Mouse (Mus musculus) left cerebral cortex, adult 18-20 months (tissue): ENCODE data around the gene Phactr2. TPM values are rescaled to one million over a fixed set of nuclear protein-coding genes. Genes with fewer than 3 reads are reported as not detected.
A peak's percentile ranks its signal among the peaks of the same experiment; 100 is the strongest.

ENCODE experiments used
- DNase-seq, 2 experiments: peaks; one replicate each; pipeline ENCODE4 v3.0.0; 2021 to 2022; ENCODE audit warnings: low spot score in 2 of 2, mixed read lengths in 1 of 2
- total RNA-seq, 2 experiments: library from RNA; stranded (reverse); gene quantifications; 2 replicates each; pipeline ENCODE4 v1.2.3; 2021

Gene Phactr2
- total RNA-seq, 2 experiments from 2014 or later: 24.8 to 28.4 TPM

- DNase-seq: no peak
Observed at GRCm38 (mm10) chr10:13451640-13452039, 22.6 kb downstream of the Phactr2 start.

DNA sequence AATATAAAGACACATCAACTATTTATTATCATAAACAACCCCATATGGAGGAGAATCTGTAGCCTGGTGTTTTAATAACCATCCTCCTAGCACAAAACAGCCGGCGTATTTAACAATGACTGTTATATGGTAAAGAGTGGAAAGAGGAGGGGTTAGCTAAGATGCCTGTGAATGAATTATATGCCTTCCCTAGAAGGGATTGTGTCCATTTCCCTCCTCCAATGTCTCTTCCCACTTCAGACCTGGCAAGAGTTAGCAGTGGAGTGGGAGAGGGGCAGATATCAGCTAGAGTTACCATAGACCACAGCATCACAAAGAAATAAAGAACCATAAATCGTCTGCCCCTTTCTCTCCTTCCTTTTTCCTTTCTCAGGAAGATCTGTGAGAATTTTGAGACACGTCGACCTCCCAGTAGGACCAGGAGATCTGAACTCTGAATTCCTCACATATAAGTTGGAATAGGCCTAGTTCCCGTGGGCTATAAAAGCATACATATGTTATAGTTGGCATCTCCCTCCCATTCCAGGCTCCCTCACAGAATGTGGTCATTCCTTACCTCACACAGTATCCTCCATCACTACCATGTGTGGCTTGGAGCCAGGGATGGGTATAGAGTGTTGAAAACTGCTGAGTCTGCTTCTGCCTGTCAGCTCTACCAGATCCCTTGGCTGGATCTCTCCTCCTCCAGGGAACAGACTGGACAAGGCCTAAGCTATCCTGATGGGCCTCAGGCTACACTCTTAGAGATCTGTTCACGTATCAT lies 25.7 kb downstream of the Phactr2 start:
- DNase-seq: no peak

DNA sequence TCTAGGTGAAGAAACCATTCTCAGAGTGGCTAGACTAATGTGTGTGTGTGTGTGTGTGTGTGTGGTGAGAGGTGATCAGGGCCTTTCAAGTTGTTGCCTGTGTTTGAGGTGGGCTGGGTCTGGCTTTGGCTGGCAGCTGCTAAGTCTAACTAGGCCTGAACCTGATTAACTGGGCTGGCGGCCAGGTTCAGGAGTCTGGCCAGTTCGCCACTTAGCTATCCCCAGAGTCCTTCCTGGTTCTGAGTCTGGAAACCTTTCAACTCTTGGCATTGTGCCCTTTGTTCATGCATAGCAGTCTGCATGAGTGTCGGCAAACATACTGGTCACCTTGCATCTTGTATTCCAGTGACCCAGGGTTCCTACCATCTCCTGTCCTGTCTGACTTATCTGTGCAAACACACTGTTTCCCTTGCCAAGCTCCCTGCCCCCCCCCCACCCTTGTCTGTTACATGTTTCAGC lies 27.4 kb downstream of the Phactr2 start:
- no peak for DNase-seq

- no peak for DNase-seq
Observed at GRCm38 (mm10) chr10:13444257-13444656, 30.0 kb downstream of the Phactr2 start.

- no peak for DNase-seq
Observed at GRCm38 (mm10) chr10:13443647-13444046, 30.6 kb downstream of the Phactr2 start.

DNA sequence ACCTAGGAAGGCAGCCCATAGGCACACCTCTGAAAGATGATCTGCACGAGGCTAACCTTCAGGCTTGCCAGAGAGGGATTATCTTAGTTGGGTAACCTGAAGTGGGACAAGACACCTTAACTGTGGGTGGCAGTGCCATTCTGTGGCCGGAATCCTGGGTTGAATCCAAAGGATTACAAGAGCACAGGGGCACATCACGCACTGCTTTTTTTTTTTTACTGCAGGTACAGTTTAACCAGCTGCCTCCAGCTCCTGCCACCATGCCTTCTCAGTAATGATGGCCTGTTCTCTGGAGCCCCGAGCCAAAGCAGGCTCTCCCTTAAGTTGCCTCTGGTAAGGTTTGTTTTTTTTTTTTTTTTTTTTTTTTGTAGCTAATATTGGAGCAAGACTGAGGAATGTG lies 33.9 kb downstream of the Phactr2 start:
- DNase-seq: no peak

- no peak for DNase-seq
Observed at GRCm38 (mm10) chr10:13438118-13438821, 35.9 kb downstream of the Phactr2 start.

DNA sequence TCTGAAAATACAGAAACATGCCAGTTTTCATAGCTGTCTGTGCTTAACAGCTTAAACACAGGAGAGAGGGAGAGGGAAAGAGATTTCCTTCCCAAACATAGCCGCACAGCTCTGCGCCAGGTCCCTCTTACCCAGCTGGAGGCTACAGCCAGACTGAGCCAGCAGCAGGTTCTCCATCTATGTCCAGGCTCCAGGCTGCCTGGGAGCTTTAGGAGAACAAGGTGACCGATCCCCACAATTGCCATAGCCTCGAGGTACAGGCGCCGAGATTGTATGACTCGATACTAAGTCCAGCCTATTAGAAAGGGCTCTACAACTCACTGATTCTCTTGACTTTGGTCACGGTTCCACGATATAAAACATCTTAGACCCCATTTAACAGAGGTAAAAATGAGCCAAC lies 37.2 kb downstream of the Phactr2 start:
- DNase-seq: no peak

- DNase-seq: no peak
Observed at GRCm38 (mm10) chr10:13433016-13433415, 41.2 kb downstream of the Phactr2 start.

DNA sequence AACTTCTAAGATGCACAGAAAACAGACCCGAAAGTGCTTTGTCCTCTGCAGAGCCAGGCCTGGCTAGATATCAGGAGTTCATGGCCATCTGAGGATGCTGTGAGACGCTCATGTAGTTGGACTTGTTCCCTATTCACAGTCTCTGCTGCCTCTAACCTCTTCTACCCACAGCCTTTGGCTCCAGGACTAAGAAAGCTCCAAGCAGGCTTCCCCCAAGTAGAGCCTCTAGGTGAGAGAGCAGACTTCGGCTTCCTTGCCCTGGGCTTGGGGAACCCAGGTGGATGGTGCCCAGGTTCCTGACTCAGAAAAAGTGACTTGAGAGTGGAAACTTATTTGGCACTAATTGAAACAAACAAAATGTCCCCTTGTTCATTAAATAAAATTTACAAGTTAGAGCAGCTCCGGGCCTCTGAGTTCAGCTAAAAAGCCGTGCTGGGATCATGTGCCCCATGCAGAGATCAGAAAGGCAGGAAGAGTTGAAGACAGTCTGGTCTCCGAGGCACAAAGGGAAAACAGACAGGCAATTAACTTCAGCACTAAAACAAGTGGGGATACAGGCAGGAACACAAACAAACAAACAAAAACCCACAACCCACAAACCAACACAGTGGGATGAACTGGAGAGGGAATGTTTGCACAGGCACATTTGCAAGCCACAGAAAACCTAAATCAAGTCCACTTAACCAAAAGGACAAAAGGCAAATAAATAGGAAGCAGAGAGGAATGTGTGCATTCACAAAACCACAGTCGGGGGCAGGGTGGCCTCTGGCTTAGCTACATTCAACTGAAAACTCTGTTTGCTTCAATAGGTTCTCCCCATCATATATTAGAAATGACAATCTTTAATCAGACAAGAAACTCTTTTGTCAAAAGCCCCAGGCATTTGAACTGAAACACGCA lies 42.3 kb downstream of the Phactr2 start:
- DNase-seq: no peak

DNA sequence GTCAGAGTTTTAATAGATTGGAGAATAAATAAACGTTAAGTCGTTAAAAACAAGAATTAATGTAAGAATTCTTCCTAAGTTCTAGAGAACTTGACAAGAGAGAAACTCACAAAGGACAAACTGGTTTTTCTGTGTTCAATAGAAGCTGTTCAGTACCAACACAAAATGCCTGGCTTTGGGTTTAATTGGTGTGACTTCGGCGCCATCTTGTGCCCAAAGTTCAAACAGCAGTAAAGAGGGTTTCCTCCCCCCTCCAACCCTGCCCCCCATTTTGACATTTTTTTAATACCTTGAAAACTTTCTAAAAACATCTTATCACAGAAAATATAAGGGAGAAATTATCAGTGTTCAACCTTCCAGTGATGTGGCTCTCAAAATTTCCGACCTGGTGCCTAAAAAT lies 44.4 kb downstream of the Phactr2 start:
- peak; percentile 59 to 65 for DNase-seq

DNA sequence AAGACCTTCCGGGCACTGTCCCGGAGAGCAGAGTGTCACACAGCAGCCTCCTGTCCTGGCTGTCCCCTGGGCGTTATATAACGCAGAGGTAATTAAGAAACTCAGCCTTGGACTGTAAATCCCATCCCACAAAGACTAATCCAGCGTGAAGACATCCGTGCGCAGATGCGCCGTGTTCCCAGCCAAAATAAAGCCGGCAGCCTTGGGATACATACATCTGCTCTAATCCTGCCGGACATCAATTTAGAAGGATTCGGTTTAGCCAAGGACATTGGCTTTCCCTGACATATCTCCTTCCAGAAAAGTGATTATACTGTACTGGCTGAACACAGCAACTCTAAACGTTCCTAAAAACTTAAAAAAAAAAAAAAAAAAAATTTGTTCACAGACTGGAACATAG lies 45.0 kb downstream of the Phactr2 start:
- DNase-seq: no peak

GRCm38 (mm10) chr10:13428536-13428935 lies 45.7 kb downstream of the Phactr2 start:
- no peak for DNase-seq

DNA sequence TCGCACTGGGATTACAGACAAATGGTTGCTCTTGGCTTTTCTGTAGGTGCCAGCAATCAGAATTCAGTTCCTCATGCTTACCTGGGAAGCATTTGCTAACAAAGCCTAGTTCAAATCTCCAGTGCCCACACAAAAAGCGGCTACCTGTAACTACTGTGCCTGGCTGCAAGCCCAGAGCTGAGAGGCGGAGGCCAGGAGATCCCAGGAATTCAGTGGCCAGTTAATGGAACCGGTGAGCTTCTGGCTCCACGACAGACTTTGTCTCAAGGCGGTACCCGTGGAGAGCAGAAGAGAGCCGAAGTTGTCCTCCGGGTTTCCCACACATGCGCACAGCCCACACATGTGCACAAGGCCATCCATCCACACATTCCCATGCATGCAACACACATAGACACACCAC lies 46.6 kb downstream of the Phactr2 start:
- no peak for DNase-seq

DNA sequence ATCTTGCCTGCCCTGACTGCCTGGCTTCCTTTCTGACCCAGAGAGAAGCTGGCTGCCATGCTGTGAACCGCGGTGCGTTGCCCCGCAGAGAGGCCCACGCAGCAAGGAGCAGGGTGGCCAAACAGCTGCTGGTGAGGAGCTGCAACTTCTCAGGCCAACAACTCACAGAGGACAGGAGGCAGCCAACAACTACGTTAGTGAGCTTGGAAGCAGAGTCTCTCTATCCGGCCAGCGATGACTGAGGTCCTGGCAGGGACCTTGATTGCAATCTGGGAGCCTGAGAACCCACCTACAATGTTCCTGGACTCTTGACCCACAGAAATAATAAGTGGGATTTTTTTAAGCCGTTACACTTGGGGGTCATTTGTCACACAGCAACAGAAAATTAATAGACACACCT lies 49.0 kb downstream of the Phactr2 start:
- no peak for DNase-seq

GRCm38 (mm10) chr10:13424508-13424907 lies 49.7 kb downstream of the Phactr2 start:
- DNase-seq: no peak

DNA sequence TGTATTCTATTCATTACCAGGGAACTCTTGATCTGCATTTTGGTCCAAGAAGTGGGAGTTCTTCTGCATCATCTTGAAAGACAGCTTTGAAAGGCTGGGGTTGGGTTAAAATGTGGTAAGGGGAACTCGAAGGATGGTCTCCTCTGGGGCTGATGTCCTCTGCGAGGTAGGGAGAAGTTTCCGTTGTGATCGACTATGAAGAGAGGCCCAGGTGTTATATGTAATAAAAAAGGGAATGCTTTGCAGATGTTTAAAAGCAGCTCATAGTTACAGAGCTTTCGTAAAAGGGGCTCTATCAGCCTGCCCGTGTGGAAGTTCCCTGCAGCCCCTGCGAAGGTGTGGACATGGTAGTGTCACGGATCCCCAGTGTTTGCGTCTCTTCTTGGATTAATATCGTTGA lies 50.2 kb downstream of the Phactr2 start:
- no peak for DNase-seq

- no peak for DNase-seq
Observed at GRCm38 (mm10) chr10:13422121-13422520, 52.1 kb downstream of the Phactr2 start.

DNA sequence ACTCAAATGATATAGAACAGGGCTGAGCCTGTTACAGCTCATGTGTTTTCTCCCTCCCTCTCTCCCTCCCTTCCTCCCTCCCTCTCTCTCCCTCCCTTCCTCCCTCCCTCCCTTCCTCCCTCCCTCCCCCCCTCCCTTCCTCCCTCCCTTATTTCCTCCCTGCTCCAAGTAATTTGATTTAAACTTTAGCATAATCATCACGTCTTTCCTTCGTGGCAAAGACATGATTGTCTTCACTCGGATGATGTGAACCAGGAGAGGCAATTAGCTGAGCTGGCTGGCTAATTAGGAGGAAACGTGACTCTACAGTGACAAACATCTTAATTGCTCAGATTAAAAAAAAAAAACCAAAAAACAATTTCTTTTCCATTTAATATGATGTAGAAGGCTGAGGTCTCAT lies 55.0 kb downstream of the Phactr2 start:
- DNase-seq: no peak

- no peak for DNase-seq
Observed at GRCm38 (mm10) chr10:13415489-13416104, 58.6 kb downstream of the Phactr2 start.
